Mouse (Mus musculus) thymus, adult 2 months (tissue): ENCODE measurements around the gene Ube2e2.

ENCODE experiments used
- CTCF ChIP-seq: fragments of 200-500 bp; IDR thresholded peaks from 2 replicates; pipeline ENCODE4 v1.5.1; 2012; ENCODE audit warnings: mild to moderate bottlenecking, control low read depth, low read length, moderate library complexity, borderline replicate concordance; ENCODE audit not compliant: control insufficient read depth, poor library complexity, insufficient read depth; ENCODE audit errors: extremely low read depth
- POLR2A ChIP-seq: fragments of 200-500 bp; IDR thresholded peaks from 2 replicates; pipeline ENCODE4 v1.6.1; 2012; ENCODE audit warnings: mild to moderate bottlenecking, low read length, control low read depth, moderate library complexity; ENCODE audit not compliant: control insufficient read depth, poor library complexity, insufficient read depth; ENCODE audit errors: extremely low read depth

DNA sequence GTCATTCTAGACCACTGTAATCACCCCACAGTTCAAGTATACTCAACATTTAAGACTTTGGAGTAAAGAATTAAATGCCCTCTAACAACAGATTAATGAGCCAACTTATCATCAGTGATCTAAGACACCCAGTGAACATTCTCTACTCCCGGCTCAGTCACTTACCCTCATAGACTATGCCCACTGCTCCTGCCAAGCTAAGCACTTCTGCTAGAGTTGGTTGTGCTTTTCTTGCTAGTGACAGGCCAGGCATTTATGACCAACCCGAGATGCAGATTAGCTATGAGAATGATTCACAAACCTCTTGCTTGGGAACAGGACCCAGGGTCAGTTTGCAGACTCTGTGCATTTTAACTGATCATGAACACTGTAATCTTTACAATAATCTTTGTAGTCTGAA lies 230.4 kb downstream of the Ube2e2 start:
- TF ChIP-seq POLR2A = no peak
- no peak for TF ChIP-seq CTCF
